Comparison of ENCODE assay signal across 8 mouse cellular contexts in the genomic region with DNA sequence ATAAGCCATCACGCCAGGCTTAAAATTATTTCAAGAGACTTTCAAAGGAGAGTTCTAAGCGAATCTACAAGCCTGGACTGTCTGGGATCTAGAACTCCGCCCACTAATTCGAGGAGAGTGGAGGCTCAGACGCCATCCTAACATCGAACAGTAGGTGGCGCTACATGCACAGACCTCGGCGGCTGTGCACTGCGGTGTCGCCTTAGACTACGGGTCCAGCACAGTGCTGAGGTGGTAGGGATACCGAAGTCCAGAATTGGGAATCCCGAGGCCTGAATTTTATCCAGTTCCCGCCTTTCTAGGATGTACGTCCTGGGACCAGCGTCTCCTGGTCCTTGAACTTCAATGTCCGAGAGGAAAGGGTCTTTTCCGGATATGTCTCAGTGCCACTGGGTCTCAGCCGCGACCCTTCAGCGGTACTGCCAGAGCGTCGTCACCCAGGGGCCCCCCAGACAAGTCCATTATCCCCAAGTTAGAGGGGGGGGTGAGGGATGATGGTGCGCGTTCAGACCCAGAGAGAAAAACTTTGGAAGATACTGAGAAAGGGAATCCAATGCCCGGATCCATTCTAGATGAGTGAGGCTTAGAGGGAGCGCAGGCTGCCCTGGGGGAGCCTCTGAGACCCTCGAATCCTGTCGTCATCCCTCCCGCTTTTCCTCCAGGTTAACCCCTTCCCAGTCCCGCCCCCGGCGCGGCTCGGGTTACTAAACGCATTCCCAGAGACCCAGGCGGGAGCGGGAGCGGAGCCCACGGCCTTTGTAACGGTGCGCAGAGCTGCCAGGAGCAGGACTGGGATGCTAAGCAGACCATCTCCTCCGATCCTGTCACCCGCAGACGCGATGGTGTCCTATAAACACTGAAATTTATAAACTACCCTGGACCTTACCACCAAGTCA. TPM values are rescaled to one million over a fixed set of nuclear protein-coding genes. Genes with fewer than 3 reads are reported as not detected.
DNase-seq lines count a peak whose midpoint lies in the region; ATAC-seq lines count a peak whose summit lies in the region.

No protein-coding gene starts in this region.

- H3K4me3 ChIP-seq in embryonic facial prominence, embryonic 14.5 days (ENCODE audit: low read depth, low read length) = peak overlapping the region; percentile 40
- peak overlapping the region; percentile 58 for H3K4me3 ChIP-seq in heart, embryonic 10.5 days
- peak overlapping the region; percentile 37 for H3K4me3 ChIP-seq in kidney, embryonic 14.5 days (ENCODE audit: low read length)
- peak overlapping the region; percentile 49 for H3K4me3 ChIP-seq in limb, embryonic 15.5 days

- H3K9me3 ChIP-seq in embryonic facial prominence, embryonic 14.5 days (ENCODE audit: control insufficient read depth, low read length) = no peaks in the 10 kb centered on the region
- H3K9me3 ChIP-seq in heart, embryonic 10.5 days = no peaks in the 10 kb centered on the region
- H3K9me3 ChIP-seq in kidney, embryonic 14.5 days (ENCODE audit: control insufficient read depth, low read length) = no peaks in the 10 kb centered on the region
- no peaks in the 10 kb centered on the region for H3K9me3 ChIP-seq in limb, embryonic 15.5 days

- peak overlapping the region; percentile 81 for H3K4me2 ChIP-seq in embryonic facial prominence, embryonic 14.5 days (ENCODE audit: low read depth, low read length)
- H3K4me2 ChIP-seq in kidney, embryonic 14.5 days (replicated peaks; ENCODE audit: low read depth, low read length) = peak overlapping the region; percentile 66
- H3K4me2 ChIP-seq in limb, embryonic 15.5 days = peak overlapping the region; percentile 88

- peaks cover 31% of the 10 kb centered on the region for H3K4me1 ChIP-seq in embryonic facial prominence, embryonic 14.5 days (ENCODE audit: control insufficient read depth, insufficient read depth, low read length)
- peaks cover 53% of the 10 kb centered on the region for H3K4me1 ChIP-seq in heart, embryonic 10.5 days
- peaks cover 43% of the 10 kb centered on the region for H3K4me1 ChIP-seq in kidney, embryonic 14.5 days (ENCODE audit: control insufficient read depth, insufficient read depth, low read length)
- H3K4me1 ChIP-seq in limb, embryonic 15.5 days = peaks cover 64% of the 10 kb centered on the region

- ATAC-seq in embryonic facial prominence, embryonic 14.5 days (ENCODE audit: low read depth) = peak; percentile 87
- peak; percentile 76 for ATAC-seq in kidney, embryonic 14.5 days (ENCODE audit: low FRiP score, low TSS enrichment)
- peak; percentile 83 for ATAC-seq in limb, embryonic 15.5 days (ENCODE audit: insufficient number of reproducible peaks, low FRiP score, low TSS enrichment, low read depth)

- H3K9ac ChIP-seq in embryonic facial prominence, embryonic 14.5 days (ENCODE audit: low read depth, low read length) = peak overlapping the region; percentile 38; the same call in 1 of the 2 replicates
- H3K9ac ChIP-seq in kidney, embryonic 14.5 days (ENCODE audit: low read depth, low read length) = peak overlapping the region; percentile 40; the same call in 1 of the 2 replicates
- H3K9ac ChIP-seq in limb, embryonic 15.5 days = peak overlapping the region; percentile 33; the same call in 1 of the 2 replicates

- peak overlapping the region; percentile 19 for H3K27ac ChIP-seq in embryonic facial prominence, embryonic 14.5 days (replicated peaks; ENCODE audit: low read depth, low read length)
- H3K27ac ChIP-seq in heart, embryonic 10.5 days = peak overlapping the region; percentile 56; the same call in 1 of the 2 replicates
- no peak overlapping the region for H3K27ac ChIP-seq in kidney, embryonic 14.5 days (ENCODE audit: low read depth, low read length)
- H3K27ac ChIP-seq in limb, embryonic 15.5 days = peak overlapping the region; percentile 77

- H3K27me3 ChIP-seq in embryonic facial prominence, embryonic 14.5 days (replicated peaks; ENCODE audit: control insufficient read depth, insufficient read depth, low read length) = peaks cover 46% of the 10 kb centered on the region
- peaks cover 85% of the 10 kb centered on the region for H3K27me3 ChIP-seq in heart, embryonic 10.5 days (ENCODE audit: insufficient read depth, poor library complexity, severe bottlenecking)
- peaks cover 71% of the 10 kb centered on the region for H3K27me3 ChIP-seq in kidney, embryonic 14.5 days (ENCODE audit: control insufficient read depth, insufficient read depth, low read length)
- peaks cover 53% of the 10 kb centered on the region for H3K27me3 ChIP-seq in limb, embryonic 15.5 days

- H3K36me3 ChIP-seq in embryonic facial prominence, embryonic 14.5 days (ENCODE audit: control insufficient read depth, insufficient read depth, low read length) = 0 out of 2 replicates have a peak, but pooled peaks cover 2% of the 10 kb centered on the region
- 0 out of 2 replicates have a peak, but pooled peaks cover 2% of the 10 kb centered on the region for H3K36me3 ChIP-seq in heart, embryonic 10.5 days
- H3K36me3 ChIP-seq in kidney, embryonic 14.5 days (ENCODE audit: control insufficient read depth, insufficient read depth, low read length) = no peaks in the 10 kb centered on the region
- H3K36me3 ChIP-seq in limb, embryonic 15.5 days = no peaks in the 10 kb centered on the region

- peak; percentile 94 for DNase-seq in 3T3-L1 (ENCODE audit: low read depth, low spot score)
- DNase-seq in adrenal gland, postnatal 4 days (ENCODE audit: low spot score in 2 of 2) = peak; percentile 73 to 74
- peak; percentile 93 for DNase-seq in embryonic facial prominence, embryonic 14.5 days (ENCODE audit: low spot score)
- DNase-seq in heart, embryonic 10.5 days (ENCODE audit: low spot score) = peak; percentile 93
- peak; percentile 45 to 78 for DNase-seq in monocyte, adult 2 months (ENCODE audit: low read depth in 1 of 2, low spot score in 2 of 2)
- peak; percentile 69 to 84 for DNase-seq in spleen, postnatal 14 days (ENCODE audit: low spot score in 2 of 2)

- 0% methylated on average over 36 of the region's 47 CpGs for WGBS in embryonic facial prominence, embryonic 14.5 days
- WGBS in heart, embryonic 10.5 days = under 1% methylated on average over 47 of the region's 47 CpGs
- under 1% methylated on average over 47 of the region's 47 CpGs for WGBS in kidney, embryonic 14.5 days
- under 1% methylated on average over 47 of the region's 47 CpGs for WGBS in limb, embryonic 15.5 days

RNA-seq across cellular contexts. Expression of gene Ltbp4, which starts 1.3 kb away (rescaled TPM):
- total RNA-seq in adrenal gland, postnatal 4 days (2021) = 100 to 1,000 TPM in 1 of 2 experiments, 10 to 100 TPM in 1; 95.4 to 102 TPM
- 74.2 and 74.8 TPM in 2 replicates for polyA plus RNA-seq in embryonic facial prominence, embryonic 14.5 days (2014; fragmentation: Nextera tagmentation; extraction: Ambion mirVana)
- polyA plus RNA-seq in heart, embryonic 10.5 days (2016; fragmentation: Nextera tagmentation; extraction: Ambion mirVana) = 19.2 and 23.6 TPM in 2 replicates
- polyA plus RNA-seq in kidney, embryonic 14.5 days (2014; fragmentation: Nextera tagmentation; extraction: Ambion mirVana) = 23.4 and 26.0 TPM in 2 replicates
- polyA plus RNA-seq in limb, embryonic 15.5 days (2015; fragmentation: Nextera tagmentation; extraction: Ambion mirVana) = 66.0 and 74.2 TPM in 2 replicates

RNA-seq across cellular contexts. Expression of gene Shkbp1, which starts 19.6 kb away (rescaled TPM):
- total RNA-seq in adrenal gland, postnatal 4 days (2021) = 10 to 100 TPM; 22.9 to 31.7 TPM
- 26.5 and 30.3 TPM in 2 replicates for polyA plus RNA-seq in embryonic facial prominence, embryonic 14.5 days (2014; fragmentation: Nextera tagmentation; extraction: Ambion mirVana)
- polyA plus RNA-seq in heart, embryonic 10.5 days (2016; fragmentation: Nextera tagmentation; extraction: Ambion mirVana) = 48.3 and 50.4 TPM in 2 replicates
- 38.4 and 41.0 TPM in 2 replicates for polyA plus RNA-seq in kidney, embryonic 14.5 days (2014; fragmentation: Nextera tagmentation; extraction: Ambion mirVana)
- 33.6 and 36.4 TPM in 2 replicates for polyA plus RNA-seq in limb, embryonic 15.5 days (2015; fragmentation: Nextera tagmentation; extraction: Ambion mirVana)

RNA-seq across cellular contexts. Expression of gene Gm20479, which starts 21.0 kb away (rescaled TPM):
- total RNA-seq in adrenal gland, postnatal 4 days (2021) = 1 to 10 TPM in 1 of 2 experiments, not detected in 1; 2.5 TPM
- not detected in 2 replicates for polyA plus RNA-seq in embryonic facial prominence, embryonic 14.5 days (2014; fragmentation: Nextera tagmentation; extraction: Ambion mirVana)
- polyA plus RNA-seq in heart, embryonic 10.5 days (2016; fragmentation: Nextera tagmentation; extraction: Ambion mirVana) = 1.3 and 2.1 TPM in 2 replicates
- polyA plus RNA-seq in kidney, embryonic 14.5 days (2014; fragmentation: Nextera tagmentation; extraction: Ambion mirVana) = 1.9 TPM in 1 of 2 replicates, not detected in the other
- polyA plus RNA-seq in limb, embryonic 15.5 days (2015; fragmentation: Nextera tagmentation; extraction: Ambion mirVana) = 0.31 and 0.67 TPM in 2 replicates
